Mouse (Mus musculus) liver, postnatal 0 days (tissue): ENCODE results near the gene Rap1b.

Source experiments
- CTCF ChIP-seq: sonication (generic); IDR thresholded peaks from 2 replicates; pipeline ENCODE4 v1.5.1; 2016; ENCODE audit warnings: antibody characterized with exemption, low read depth
- EP300 ChIP-seq: IDR thresholded peaks from 2 replicates; pipeline ENCODE4 v1.6.1; 2016; ENCODE audit warnings: antibody characterized with exemption, low read depth, mild to moderate bottlenecking

- TF ChIP-seq CTCF = peak; percentile 69
- no peak for TF ChIP-seq EP300
Measured at GRCm38 (mm10) chr10:117796181-117796580, 49.7 kb downstream of the Rap1b start.
